Mouse (Mus musculus) lung, embryonic 16.5 days (tissue): ENCODE measurements around the gene Rab25. TPM values are rescaled to one million over a fixed set of nuclear protein-coding genes. Genes with fewer than 3 reads are reported as not detected.
A peak's percentile ranks its signal among the peaks of the same experiment; 100 is the strongest.

Experiments
- ATAC-seq: fragments of 200-750 bp; cut with Nextera tagmentation; 2 replicates; pipeline ENCODE4 v1.8.0; 2017; ENCODE audit warnings: low read depth, mild to moderate bottlenecking, moderate library complexity
- H3K27ac ChIP-seq: fragments of 300-500 bp; sonication (generic); 2 replicates; pipeline ENCODE4 v1.5.1; 2014; ENCODE audit warnings: mild to moderate bottlenecking, control low read depth, low read length
- H3K27me3 ChIP-seq: fragments of 300-500 bp; sonication (generic); 2 replicates; pipeline ENCODE4 v1.6.1; 2014; ENCODE audit warnings: low read depth, low read length, mixed read lengths; ENCODE audit not compliant: control insufficient read depth, insufficient read depth
- H3K36me3 ChIP-seq: fragments of 300-500 bp; sonication (generic); 2 replicates; pipeline ENCODE4 v1.6.1; 2014; ENCODE audit warnings: low read length; ENCODE audit not compliant: control insufficient read depth, insufficient read depth
- H3K4me1 ChIP-seq: fragments of 300-500 bp; sonication (generic); replicated peaks from 2 replicates; pipeline ENCODE4 v1.6.1; 2014; ENCODE audit warnings: low read length, mixed read lengths; ENCODE audit not compliant: control insufficient read depth, insufficient read depth
- H3K4me2 ChIP-seq: fragments of 300-500 bp; sonication (generic); 2 replicates; pipeline ENCODE4 v1.6.1; 2014; ENCODE audit warnings: low read depth, low read length, control low read depth
- H3K4me3 ChIP-seq: fragments of 300-500 bp; sonication (generic); 2 replicates; pipeline ENCODE4 v1.5.1; 2014; ENCODE audit warnings: mild to moderate bottlenecking, low read length, control low read depth
- H3K9ac ChIP-seq: fragments of 300-500 bp; sonication (generic); 2 replicates; pipeline ENCODE4 v1.6.1; 2014; ENCODE audit warnings: low read length, control low read depth
- H3K9me3 ChIP-seq: fragments of 300-500 bp; sonication (generic); 2 replicates; pipeline ENCODE4 v1.6.1; 2016; ENCODE audit warnings: low read length; ENCODE audit not compliant: control insufficient read depth
- WGBS: fragments of 180-500 bp; shearing (Covaris S2); extraction: QIAGEN DNeasy Blood & Tissue Kit; methylation state at CpG from one replicate; pipeline ENCODE4 v1.1.7; 2014; 5-methylcytosine and 5-hydroxymethylcytosine counted together
- polyA plus RNA-seq: library from polyadenylated mRNA; unstranded; fragments of >200 nt; fragmentation: Nextera tagmentation; extraction: Ambion mirVana; gene quantifications from 2 replicates; pipeline ENCODE4 v1.2.1, GENCODE M21; 2015

Rab25 gene
- polyA plus RNA-seq, 1 experiment from 2014 or later = 48.0 TPM

- H3K4me2 ChIP-seq = peak overlapping the region; percentile 17; the same call in 1 of the 2 replicates
- H3K9ac ChIP-seq = no peak overlapping the region
- no peaks in the 10 kb centered on the region for H3K9me3 ChIP-seq
- no peak overlapping the region for H3K4me3 ChIP-seq
- 61% methylated on average over 6 of the region's 6 CpGs for WGBS
- no peaks in the 10 kb centered on the region for H3K27me3 ChIP-seq
- H3K36me3 ChIP-seq = no peaks in the 10 kb centered on the region
- no peak overlapping the region for H3K27ac ChIP-seq
- peak; percentile 29; the same call in 1 of the 2 replicates for ATAC-seq
- H3K4me1 ChIP-seq = peaks cover 6% of the 10 kb centered on the region
Measured at GRCm38 (mm10) chr3:88546674-88547418, 1.3 kb downstream of the Rab25 start.

- no peak overlapping the region for H3K4me3 ChIP-seq
- H3K4me2 ChIP-seq = no peak overlapping the region
- H3K9me3 ChIP-seq = no peaks in the 10 kb centered on the region
- ATAC-seq = no peak
- H3K4me1 ChIP-seq = peaks cover 5% of the 10 kb centered on the region
- peaks cover 3% of the 10 kb centered on the region; the same call in 1 of the 2 replicates for H3K36me3 ChIP-seq
- H3K9ac ChIP-seq = no peak overlapping the region
- H3K27ac ChIP-seq = no peak overlapping the region
- no peaks in the 10 kb centered on the region for H3K27me3 ChIP-seq
- WGBS = 57% methylated on average over 20 of the region's 20 CpGs
Measured at GRCm38 (mm10) chr3:88544955-88545591, 3.0 kb downstream of the Rab25 start.

- Histone ChIP-seq H3K36me3 (peaks cover 4% of the 10 kb centered on the region; the same call in 1 of the 2 replicates), H3K4me1 (peaks cover 6% of the 10 kb centered on the region), H3K4me3 (no peak overlapping the region), H3K27me3 (no peaks in the 10 kb centered on the region), H3K9me3 (no peaks in the 10 kb centered on the region), H3K9ac (no peak overlapping the region), H3K27ac (no peak overlapping the region), H3K4me2 (no peak overlapping the region)
- no peak for ATAC-seq
- 34% methylated on average over 5 of the region's 5 CpGs for WGBS
Measured at GRCm38 (mm10) chr3:88544514-88544913, 3.6 kb downstream of the Rab25 start.

- peaks cover 4% of the 10 kb centered on the region; the same call in 1 of the 2 replicates for H3K36me3 ChIP-seq
- H3K27me3 ChIP-seq = no peaks in the 10 kb centered on the region
- H3K4me2 ChIP-seq = no peak overlapping the region
- H3K9me3 ChIP-seq = no peaks in the 10 kb centered on the region
- ATAC-seq = no peak
- 56% methylated on average over 5 of the region's 5 CpGs for WGBS
- H3K27ac ChIP-seq = no peak overlapping the region
- H3K9ac ChIP-seq = no peak overlapping the region
- H3K4me1 ChIP-seq = peaks cover 6% of the 10 kb centered on the region
- H3K4me3 ChIP-seq = no peak overlapping the region
Measured at GRCm38 (mm10) chr3:88543651-88544410, 4.3 kb downstream of the Rab25 start.

- H3K4me2 ChIP-seq = no peak overlapping the region
- H3K4me3 ChIP-seq = no peak overlapping the region
- H3K9me3 ChIP-seq = no peaks in the 10 kb centered on the region
- no peak overlapping the region for H3K9ac ChIP-seq
- no peak overlapping the region for H3K27ac ChIP-seq
- H3K36me3 ChIP-seq = peaks cover 9% of the 10 kb centered on the region; the same call in 1 of the 2 replicates
- peaks cover 6% of the 10 kb centered on the region for H3K4me1 ChIP-seq
- no peaks in the 10 kb centered on the region for H3K27me3 ChIP-seq
- WGBS = 79% methylated on average over 8 of the region's 8 CpGs
- no peak for ATAC-seq
Measured at GRCm38 (mm10) chr3:88543174-88543573, 4.9 kb downstream of the Rab25 start.

- Histone ChIP-seq H3K4me1 (peaks cover 6% of the 10 kb centered on the region), H3K4me2 (no peak overlapping the region), H3K36me3 (peaks cover 9% of the 10 kb centered on the region), H3K9me3 (no peaks in the 10 kb centered on the region), H3K9ac (no peak overlapping the region), H3K4me3 (no peak overlapping the region), H3K27me3 (no peaks in the 10 kb centered on the region), H3K27ac (no peak overlapping the region)
- 41% methylated on average over 4 of the region's 4 CpGs for WGBS
- no peak for ATAC-seq
Measured at GRCm38 (mm10) chr3:88542486-88542885, 5.6 kb downstream of the Rab25 start.

GRCm38 (mm10) chr3:88541622-88542401, 6.3 kb downstream of the Rab25 start:
- Histone ChIP-seq H3K4me3 (no peak overlapping the region), H3K36me3 (peaks cover 12% of the 10 kb centered on the region), H3K4me1 (peaks cover 12% of the 10 kb centered on the region), H3K27ac (no peak overlapping the region), H3K9ac (no peak overlapping the region), H3K9me3 (no peaks in the 10 kb centered on the region), H3K4me2 (no peak overlapping the region), H3K27me3 (no peaks in the 10 kb centered on the region)
- no peak for ATAC-seq
- WGBS = 65% methylated on average over 6 of the region's 7 CpGs

- Histone ChIP-seq H3K4me1 (peaks cover 30% of the 10 kb centered on the region), H3K9me3 (no peaks in the 10 kb centered on the region), H3K27me3 (no peaks in the 10 kb centered on the region), H3K9ac (no peak overlapping the region; the same call in 1 of the 2 replicates), H3K36me3 (peaks cover 17% of the 10 kb centered on the region), H3K4me3 (no peak overlapping the region), H3K27ac (no peak overlapping the region), H3K4me2 (no peak overlapping the region)
- no peak for ATAC-seq
- 60% methylated on average over 5 of the region's 5 CpGs for WGBS
Measured at GRCm38 (mm10) chr3:88540085-88540484, 8.0 kb downstream of the Rab25 start.
